Mouse (Mus musculus) midbrain, postnatal 0 days (tissue): ENCODE results near the gene Vapa. TPM values are rescaled to one million over a fixed set of nuclear protein-coding genes. Genes with fewer than 3 reads are reported as not detected.

ENCODE experiments used
- ATAC-seq: fragments of 200-750 bp; cut with Nextera tagmentation; 2 replicates; pipeline ENCODE4 v1.8.0; 2017; ENCODE audit warnings: moderate number of reproducible peaks, mild to moderate bottlenecking, moderate TSS enrichment, moderate library complexity; ENCODE audit not compliant: low FRiP score
- DNase-seq: peaks from one replicate; pipeline ENCODE4 v3.0.0-alpha.2; 2015; ENCODE audit warnings: low spot score
- H3K27ac ChIP-seq: fragments of 300-500 bp; sonication (generic); 2 replicates; pipeline ENCODE4 v1.5.1; 2014; ENCODE audit warnings: low read depth, mild to moderate bottlenecking, low read length, mixed read lengths
- H3K27me3 ChIP-seq: fragments of 300-500 bp; sonication (generic); 2 replicates; pipeline ENCODE4 v1.6.1; 2014; ENCODE audit warnings: low read length, control low read depth, mixed read lengths; ENCODE audit not compliant: insufficient read depth
- H3K36me3 ChIP-seq: fragments of 300-500 bp; sonication (generic); 2 replicates; pipeline ENCODE4 v1.6.1; 2014; ENCODE audit warnings: low read length, control low read depth, mixed read lengths; ENCODE audit not compliant: insufficient read depth
- H3K4me1 ChIP-seq: fragments of 300-500 bp; sonication (generic); 2 replicates; pipeline ENCODE4 v1.6.1; 2014; ENCODE audit warnings: mild to moderate bottlenecking, control low read depth, antibody characterized with exemption, low read length, mixed read lengths; ENCODE audit not compliant: insufficient read depth
- H3K4me2 ChIP-seq: fragments of 300-500 bp; sonication (generic); 2 replicates; pipeline ENCODE4 v1.6.1; 2014; ENCODE audit warnings: low read depth, mild to moderate bottlenecking, low read length, mixed read lengths; ENCODE audit not compliant: poor library complexity, severe bottlenecking
- H3K4me3 ChIP-seq: fragments of 300-500 bp; sonication (generic); 2 replicates; pipeline ENCODE4 v1.5.1; 2014; ENCODE audit warnings: low read depth, mild to moderate bottlenecking, low read length, moderate library complexity
- H3K9ac ChIP-seq: fragments of 300-500 bp; sonication (generic); replicated peaks from 2 replicates; pipeline ENCODE4 v1.6.1; 2014; ENCODE audit warnings: mild to moderate bottlenecking, low read length, moderate library complexity, mixed read lengths; ENCODE audit not compliant: poor library complexity, severe bottlenecking
- H3K9me3 ChIP-seq: fragments of 300-500 bp; sonication (generic); 2 replicates; pipeline ENCODE4 v1.6.1; 2016; ENCODE audit warnings: low read length, control low read depth
- CTCF ChIP-seq: IDR thresholded peaks from 2 replicates; pipeline ENCODE4 v1.5.1; 2016; ENCODE audit warnings: antibody characterized with exemption, mild to moderate bottlenecking
- WGBS: fragments of 180-500 bp; shearing (Covaris S2); extraction: QIAGEN DNeasy Blood & Tissue Kit; methylation state at CpG from one replicate; pipeline ENCODE4 v1.1.7; 2014; 5-methylcytosine and 5-hydroxymethylcytosine counted together
- polyA plus RNA-seq: library from polyadenylated mRNA; unstranded; fragments of >200 nt; fragmentation: Nextera tagmentation; extraction: Ambion mirVana; gene quantifications from 2 replicates; pipeline ENCODE4 v1.2.1, GENCODE M21; 2015
- total RNA-seq: library from RNA; depleted of rRNA; stranded (reverse); fragments of >200 nt; gene quantifications from 2 replicates; pipeline ENCODE4 v1.2.3, GENCODE M21; 2014

Gene Vapa
- total and polyA plus RNA-seq, 2 experiments from 2014 or later, result 124 to 315 TPM

DNA sequence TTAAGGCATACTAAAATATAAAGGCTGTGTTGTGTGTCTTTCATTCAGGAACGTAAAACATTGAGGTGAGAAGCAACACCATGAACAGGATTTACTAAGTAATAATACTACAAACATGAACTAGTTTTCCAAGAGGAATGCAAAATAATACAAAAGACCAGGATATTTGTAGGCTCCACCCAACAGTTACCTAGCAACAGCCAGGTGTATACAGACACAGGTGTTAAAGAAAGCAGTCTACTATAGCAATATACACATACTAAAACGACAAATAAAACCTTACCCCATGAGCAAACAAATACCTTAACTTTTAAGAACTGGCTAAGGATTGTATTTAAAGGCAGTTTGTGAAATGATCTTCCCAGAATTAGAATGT lies 5.1 kb downstream of the Vapa start:
- no peaks in the 10 kb centered on the region for H3K9me3 ChIP-seq
- no peak overlapping the region for H3K27ac ChIP-seq
- 80% methylated on average over 2 of the region's 2 CpGs for WGBS
- H3K9ac ChIP-seq, result no peak overlapping the region
- H3K4me1 ChIP-seq, result peaks cover 30% of the 10 kb centered on the region; the same call in 1 of the 2 replicates
- TF ChIP-seq CTCF, result no peak
- H3K4me3 ChIP-seq, result no peak overlapping the region
- H3K27me3 ChIP-seq, result no peaks in the 10 kb centered on the region
- no peaks in the 10 kb centered on the region for H3K36me3 ChIP-seq
- ATAC-seq (no peak), DNase-seq (no peak)
- H3K4me2 ChIP-seq, result no peak overlapping the region

DNA sequence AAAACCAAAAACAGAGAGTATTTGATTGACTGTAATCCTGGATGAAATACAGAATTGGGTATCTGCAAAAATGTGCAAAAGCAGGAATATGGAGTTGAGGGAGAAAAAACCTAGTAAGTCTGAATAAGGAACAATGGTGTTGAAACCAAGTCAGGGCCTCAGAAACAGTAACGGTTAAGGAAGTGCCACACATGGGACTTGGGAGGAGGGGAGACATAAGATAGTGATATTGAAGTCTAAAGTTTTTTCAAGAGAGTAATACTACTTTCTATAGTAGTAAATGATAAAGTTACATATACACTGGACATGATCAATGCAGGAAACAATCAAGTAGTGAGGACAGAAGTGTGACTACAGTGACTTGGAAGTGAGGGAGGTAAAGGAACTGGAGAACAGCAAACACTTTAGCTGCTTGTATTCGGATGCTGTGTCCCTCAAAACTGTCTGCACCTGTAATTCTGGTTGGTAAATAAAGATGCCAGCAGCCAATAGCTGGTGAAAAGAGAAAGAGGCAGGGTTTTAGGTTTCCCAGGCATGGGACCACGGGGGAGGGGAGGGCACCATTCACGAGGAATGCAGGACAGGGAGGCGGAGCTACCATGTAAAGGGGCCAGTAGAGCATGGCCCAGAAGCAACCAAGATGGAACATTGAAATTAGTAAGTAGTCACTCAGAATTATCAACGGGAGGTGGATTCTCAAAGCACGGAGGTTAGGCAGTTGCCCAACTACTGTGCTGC lies 5.6 kb downstream of the Vapa start:
- no peak for TF ChIP-seq CTCF
- WGBS, result 44% methylated on average over 7 of the region's 7 CpGs

GRCm38 (mm10) chr17:65606014-65606413 lies 7.3 kb downstream of the Vapa start:
- no peaks in the 10 kb centered on the region for H3K27me3 ChIP-seq
- H3K4me1 ChIP-seq, result peaks cover 24% of the 10 kb centered on the region; the same call in 1 of the 2 replicates
- DNase-seq (no peak), ATAC-seq (no peak)
- H3K9me3 ChIP-seq, result no peaks in the 10 kb centered on the region
- 82% methylated on average over 4 of the region's 4 CpGs for WGBS
- no peak overlapping the region for H3K27ac ChIP-seq
- no peak overlapping the region for H3K4me3 ChIP-seq
- no peak for TF ChIP-seq CTCF
- no peaks in the 10 kb centered on the region for H3K36me3 ChIP-seq
- no peak overlapping the region for H3K4me2 ChIP-seq
- no peak overlapping the region for H3K9ac ChIP-seq

More for the DNA sequence above, 5.6 kb downstream of the Vapa start:
- H3K27ac ChIP-seq, result no peak overlapping the region
- H3K4me2 ChIP-seq, result no peak overlapping the region
- H3K9me3 ChIP-seq, result no peaks in the 10 kb centered on the region
- peaks cover 30% of the 10 kb centered on the region; the same call in 1 of the 2 replicates for H3K4me1 ChIP-seq
- no peak overlapping the region for H3K4me3 ChIP-seq
- DNase-seq, result no peak
- no peaks in the 10 kb centered on the region for H3K27me3 ChIP-seq
- no peak for ATAC-seq
- no peaks in the 10 kb centered on the region for H3K36me3 ChIP-seq
- no peak overlapping the region for H3K9ac ChIP-seq

DNA sequence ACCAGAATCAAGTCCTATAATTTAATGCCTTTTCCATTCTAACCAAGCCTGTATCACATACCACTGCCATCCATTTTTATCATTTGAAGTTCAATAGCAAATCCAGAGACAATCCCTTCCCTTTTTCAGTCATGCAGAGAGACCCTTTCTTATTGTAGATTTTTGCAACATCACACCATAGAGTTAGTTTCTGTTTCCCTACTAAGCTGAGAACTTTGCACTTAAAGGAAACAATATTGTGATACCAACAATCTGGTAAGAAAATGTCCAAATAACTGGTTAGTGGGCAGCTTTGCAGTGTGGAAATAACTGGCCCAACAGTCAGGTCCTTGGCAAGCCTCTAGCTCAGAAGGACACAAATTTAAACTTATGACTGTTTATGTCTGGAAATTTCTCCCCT lies 8.5 kb downstream of the Vapa start:
- no peak for ATAC-seq
- peaks cover 20% of the 10 kb centered on the region; the same call in 1 of the 2 replicates for H3K4me1 ChIP-seq
- H3K9ac ChIP-seq, result no peak overlapping the region

DNA sequence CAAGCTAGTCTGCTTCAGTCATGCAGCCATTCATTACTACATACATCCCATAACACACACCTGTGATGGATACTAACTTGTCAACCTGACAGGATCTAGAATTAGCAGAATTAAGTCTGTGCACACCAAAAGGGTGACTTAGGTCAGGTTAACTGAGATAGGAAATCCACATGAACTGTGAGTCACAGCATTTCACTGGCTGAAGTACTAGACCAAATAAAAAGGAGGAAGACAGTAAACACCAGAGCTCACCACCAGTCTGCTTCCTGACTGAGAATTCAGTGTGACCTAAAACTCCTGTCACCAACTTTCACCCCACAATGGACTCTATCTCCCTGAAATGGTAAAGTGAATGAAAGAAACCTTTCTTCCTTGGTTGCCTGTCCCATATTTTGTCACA lies 9.0 kb downstream of the Vapa start:
- no peak overlapping the region for H3K9ac ChIP-seq
- H3K27ac ChIP-seq, result no peak overlapping the region
- no peak overlapping the region for H3K4me2 ChIP-seq
- peaks cover 16% of the 10 kb centered on the region; the same call in 1 of the 2 replicates for H3K4me1 ChIP-seq
- H3K36me3 ChIP-seq, result no peaks in the 10 kb centered on the region
- DNase-seq (no peak), ATAC-seq (no peak)
- H3K27me3 ChIP-seq, result no peaks in the 10 kb centered on the region
- TF ChIP-seq CTCF, result no peak
- no peak overlapping the region for H3K4me3 ChIP-seq
- H3K9me3 ChIP-seq, result no peaks in the 10 kb centered on the region

More for the DNA sequence above, 8.5 kb downstream of the Vapa start:
- no peak overlapping the region for H3K4me3 ChIP-seq
- no peaks in the 10 kb centered on the region for H3K9me3 ChIP-seq
- TF ChIP-seq CTCF, result no peak
- no peaks in the 10 kb centered on the region for H3K27me3 ChIP-seq
- no peak overlapping the region for H3K27ac ChIP-seq
- DNase-seq, result no peak
- H3K36me3 ChIP-seq, result no peaks in the 10 kb centered on the region
- H3K4me2 ChIP-seq, result no peak overlapping the region

- peaks cover 2% of the 10 kb centered on the region; the same call in 1 of the 2 replicates for H3K4me1 ChIP-seq
- no peak overlapping the region for H3K27ac ChIP-seq
- TF ChIP-seq CTCF, result no peak
- H3K36me3 ChIP-seq, result 0 out of 2 replicates have a peak, but pooled peaks cover 1% of the 10 kb centered on the region
- no peak overlapping the region for H3K4me3 ChIP-seq
- H3K27me3 ChIP-seq, result no peaks in the 10 kb centered on the region
- ATAC-seq, result no peak
- H3K4me2 ChIP-seq, result no peak overlapping the region
- DNase-seq, result no peak
- no peak overlapping the region for H3K9ac ChIP-seq
- 91% methylated on average over 3 of the region's 3 CpGs for WGBS
- H3K9me3 ChIP-seq, result no peaks in the 10 kb centered on the region
Observed at GRCm38 (mm10) chr17:65597857-65598486, 15.4 kb downstream of the Vapa start.
